Mouse (Mus musculus): ENCODE data around the gene Rhob. TPM values are rescaled to one million over a fixed set of nuclear protein-coding genes. Genes with fewer than 3 reads are reported as not detected.
"Not testable (repeated sequence)": the region's sequence is repeated elsewhere in the genome, so short reads cannot be mapped to it uniquely, and the experiment has no call there.

The Rhob gene
- polyA plus RNA-seq, 1 experiment: 299 TPM

- no peak for DNase-seq
- Histone ChIP-seq H3K27ac (ENCODE audit: insufficient read depth, low read length) (no peak overlapping the region), H3K4me1 (ENCODE audit: control insufficient read depth, insufficient read depth, low read length) (no peaks in the 10 kb centered on the region), H3K27me3 (ENCODE audit: control insufficient read depth, insufficient read depth, low read length) (no peaks in the 10 kb centered on the region), H3K4me3 (replicated peaks; ENCODE audit: insufficient read depth, low read depth, low read length) (no peak overlapping the region)
- WGBS: 93% methylated on average over 25 of the region's 25 CpGs
- TF ChIP-seq CTCF (IDR thresholded peaks at IDR 0.05; ENCODE audit: borderline replicate concordance, insufficient read depth, low read depth, low read length) (no peak), POLR2A (IDR thresholded peaks at IDR 0.05; ENCODE audit: borderline replicate concordance, insufficient read depth, low read length) (no peak)
These were observed 29.9 kb downstream of the Rhob start for GRCm38 (mm10) chr12:8469742-8470494.

GRCm38 (mm10) chr12:8468221-8468865, 31.5 kb downstream of the Rhob start:
- H3K27me3 ChIP-seq (ENCODE audit: control insufficient read depth, insufficient read depth, low read length): no peaks in the 10 kb centered on the region
- no peak for DNase-seq
- H3K27ac ChIP-seq (ENCODE audit: insufficient read depth, low read length): no peak overlapping the region
- H3K4me3 ChIP-seq (replicated peaks; ENCODE audit: insufficient read depth, low read depth, low read length): no peak overlapping the region
- TF ChIP-seq POLR2A (IDR thresholded peaks at IDR 0.05; ENCODE audit: borderline replicate concordance, insufficient read depth, low read length) (no peak), CTCF (IDR thresholded peaks at IDR 0.05; ENCODE audit: borderline replicate concordance, insufficient read depth, low read depth, low read length) (no peak)
- H3K4me1 ChIP-seq (ENCODE audit: control insufficient read depth, insufficient read depth, low read length): no peaks in the 10 kb centered on the region

GRCm38 (mm10) chr12:8467029-8467924, 32.5 kb downstream of the Rhob start:
- WGBS: 75% methylated on average over 12 of the region's 12 CpGs
- DNase-seq: no peak
- H3K4me3 ChIP-seq (replicated peaks; ENCODE audit: insufficient read depth, low read depth, low read length): no peak overlapping the region
- H3K4me1 ChIP-seq (ENCODE audit: control insufficient read depth, insufficient read depth, low read length): no peaks in the 10 kb centered on the region
- no peak overlapping the region for H3K27ac ChIP-seq (ENCODE audit: insufficient read depth, low read length)
- TF ChIP-seq POLR2A (IDR thresholded peaks at IDR 0.05; ENCODE audit: borderline replicate concordance, insufficient read depth, low read length) (no peak), CTCF (IDR thresholded peaks at IDR 0.05; ENCODE audit: borderline replicate concordance, insufficient read depth, low read depth, low read length) (no peak)
- no peaks in the 10 kb centered on the region for H3K27me3 ChIP-seq (ENCODE audit: control insufficient read depth, insufficient read depth, low read length)

DNA sequence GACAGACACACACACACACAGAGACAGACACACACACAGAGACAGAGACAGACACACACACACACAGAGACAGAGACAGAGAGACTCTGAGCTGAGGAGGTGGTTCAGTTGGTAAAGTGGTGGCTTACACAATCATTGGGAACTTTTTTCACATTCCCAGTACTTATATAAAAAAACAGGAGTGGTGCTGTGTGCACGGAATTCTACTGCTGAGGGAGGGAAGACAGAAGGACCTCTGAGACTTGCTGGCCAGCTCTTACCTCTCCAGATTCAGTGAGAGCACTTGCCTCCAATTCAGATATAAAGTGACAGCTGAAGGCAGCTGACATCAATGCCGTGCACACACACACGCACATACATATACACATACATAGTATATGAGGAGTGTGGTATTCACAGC, 34.1 kb downstream of the Rhob start:
- WGBS: 79% methylated on average over 3 of the region's 3 CpGs
- no peaks in the 10 kb centered on the region for H3K27me3 ChIP-seq (ENCODE audit: control insufficient read depth, insufficient read depth, low read length)

GRCm38 (mm10) chr12:8464961-8465360, 34.8 kb downstream of the Rhob start:
- DNase-seq: no peak
- no peak overlapping the region for H3K27ac ChIP-seq (ENCODE audit: insufficient read depth, low read length)

More for the DNA sequence above, 34.1 kb downstream of the Rhob start:
- TF ChIP-seq POLR2A (IDR thresholded peaks at IDR 0.05; ENCODE audit: borderline replicate concordance, insufficient read depth, low read length) (no peak), CTCF (IDR thresholded peaks at IDR 0.05; ENCODE audit: borderline replicate concordance, insufficient read depth, low read depth, low read length) (no peak)
- H3K4me3 ChIP-seq (replicated peaks; ENCODE audit: insufficient read depth, low read depth, low read length): no peak overlapping the region
- H3K4me1 ChIP-seq (ENCODE audit: control insufficient read depth, insufficient read depth, low read length): no peaks in the 10 kb centered on the region
- H3K27ac ChIP-seq (ENCODE audit: insufficient read depth, low read length): no peak overlapping the region
- DNase-seq: no peak

GRCm38 (mm10) chr12:8463599-8464160, 36.1 kb downstream of the Rhob start:
- 77% methylated on average over 3 of the region's 3 CpGs for WGBS
- Histone ChIP-seq H3K27ac (ENCODE audit: insufficient read depth, low read length) (no peak overlapping the region), H3K4me3 (replicated peaks; ENCODE audit: insufficient read depth, low read depth, low read length) (no peak overlapping the region), H3K4me1 (ENCODE audit: control insufficient read depth, insufficient read depth, low read length) (no peaks in the 10 kb centered on the region), H3K27me3 (ENCODE audit: control insufficient read depth, insufficient read depth, low read length) (no peaks in the 10 kb centered on the region)
- no peak for DNase-seq
- no peak for TF ChIP-seq CTCF (IDR thresholded peaks at IDR 0.05; ENCODE audit: borderline replicate concordance, insufficient read depth, low read depth, low read length)
- no peak for TF ChIP-seq POLR2A (IDR thresholded peaks at IDR 0.05; ENCODE audit: borderline replicate concordance, insufficient read depth, low read length)

More at GRCm38 (mm10) chr12:8464961-8465360, 34.8 kb downstream of the Rhob start:
- H3K27me3 ChIP-seq (ENCODE audit: control insufficient read depth, insufficient read depth, low read length): no peaks in the 10 kb centered on the region
- no peaks in the 10 kb centered on the region for H3K4me1 ChIP-seq (ENCODE audit: control insufficient read depth, insufficient read depth, low read length)
- no peak overlapping the region for H3K4me3 ChIP-seq (replicated peaks; ENCODE audit: insufficient read depth, low read depth, low read length)
- WGBS: 81% methylated on average over 5 of the region's 5 CpGs
- TF ChIP-seq POLR2A (IDR thresholded peaks at IDR 0.05; ENCODE audit: borderline replicate concordance, insufficient read depth, low read length): no peak
- no peak for TF ChIP-seq CTCF (IDR thresholded peaks at IDR 0.05; ENCODE audit: borderline replicate concordance, insufficient read depth, low read depth, low read length)

DNA sequence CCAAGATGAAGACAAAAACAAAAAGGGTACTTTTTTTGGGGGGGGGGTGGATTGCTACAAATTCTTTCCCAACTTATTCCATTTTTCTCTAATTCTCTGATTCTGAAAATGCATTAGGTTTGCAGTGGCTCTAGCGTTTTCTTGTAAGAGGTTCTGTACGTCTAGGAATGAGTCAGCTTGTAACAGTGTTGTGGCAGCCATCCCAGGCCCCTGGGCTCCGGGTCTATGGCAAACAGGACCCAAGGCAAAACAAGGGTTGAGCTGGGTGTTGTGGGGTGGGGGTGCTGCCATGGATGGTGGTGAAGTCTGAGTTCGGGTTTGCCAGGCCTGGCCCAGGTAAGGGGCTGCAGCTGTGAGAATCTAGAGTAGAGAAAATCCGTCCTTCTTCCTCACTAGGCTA, 37.3 kb downstream of the Rhob start:
- WGBS: 90% methylated on average over 5 of the region's 5 CpGs

DNA sequence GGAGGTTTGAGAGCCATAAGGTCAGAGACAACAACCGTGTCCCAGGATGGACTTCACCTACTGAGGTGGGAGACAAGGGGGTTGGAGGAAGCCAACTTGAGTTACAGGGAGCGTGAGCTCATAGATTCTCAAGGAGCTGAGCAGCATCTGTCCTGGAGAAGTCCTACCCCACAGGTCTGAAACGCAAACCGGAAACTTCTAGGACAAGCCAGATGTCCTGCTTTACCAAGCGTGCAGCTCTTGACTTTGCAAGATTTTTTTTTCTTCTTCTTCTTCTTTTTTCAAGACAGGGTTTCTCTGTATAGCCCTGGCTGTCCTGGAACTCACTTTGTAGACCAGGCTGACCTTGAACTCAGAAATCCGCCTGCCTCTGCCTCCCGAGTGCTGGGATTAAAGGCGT, 38.2 kb downstream of the Rhob start:
- not testable (repeated sequence) for H3K4me1 ChIP-seq (ENCODE audit: control insufficient read depth, insufficient read depth, low read length); H3K4me3 ChIP-seq (replicated peaks; ENCODE audit: insufficient read depth, low read depth, low read length); DNase-seq; H3K27ac ChIP-seq (ENCODE audit: insufficient read depth, low read length); H3K27me3 ChIP-seq (ENCODE audit: control insufficient read depth, insufficient read depth, low read length)
- 97% methylated on average over 8 of the region's 8 CpGs for WGBS

More for the DNA sequence above, 37.3 kb downstream of the Rhob start:
- TF ChIP-seq POLR2A (IDR thresholded peaks at IDR 0.05; ENCODE audit: borderline replicate concordance, insufficient read depth, low read length) (no peak), CTCF (IDR thresholded peaks at IDR 0.05; ENCODE audit: borderline replicate concordance, insufficient read depth, low read depth, low read length) (no peak)
- Histone ChIP-seq H3K27me3 (ENCODE audit: control insufficient read depth, insufficient read depth, low read length) (no peaks in the 10 kb centered on the region), H3K4me1 (ENCODE audit: control insufficient read depth, insufficient read depth, low read length) (no peaks in the 10 kb centered on the region), H3K4me3 (replicated peaks; ENCODE audit: insufficient read depth, low read depth, low read length) (no peak overlapping the region), H3K27ac (ENCODE audit: insufficient read depth, low read length) (no peak overlapping the region)
- no peak for DNase-seq

Data from cerebellum, adult 2 months (tissue).